Mouse (Mus musculus): ENCODE measurements around the gene Dtd2. TPM values are rescaled to one million over a fixed set of nuclear protein-coding genes. Genes with fewer than 3 reads are reported as not detected.

The Dtd2 gene
- 12.3 and 12.7 TPM in 2 replicates for polyA plus RNA-seq (2012; rRNA removed)

- TF ChIP-seq CTCF (IDR thresholded peaks at IDR 0.05; ENCODE audit: borderline replicate concordance, insufficient read depth, low read depth, low read length) (no peak), POLR2A (IDR thresholded peaks at IDR 0.05; ENCODE audit: borderline replicate concordance, insufficient read depth, low read length) (peak; percentile 100)
- Histone ChIP-seq H3K4me3 (replicated peaks; ENCODE audit: insufficient read depth, low read depth, low read length) (peak within 1 kb of the TSS; percentile 80), H3K4me1 (ENCODE audit: control insufficient read depth, insufficient read depth, low read length) (no peaks in the 10 kb centered on the region; the same call in 1 of the 2 replicates), H3K27me3 (ENCODE audit: control insufficient read depth, insufficient read depth, low read length) (no peaks in the 10 kb centered on the region), H3K27ac (ENCODE audit: insufficient read depth, low read length) (peak within 1 kb of the TSS; percentile 21; the same call in 1 of the 2 replicates)
- 2% methylated on average over 46 of the region's 46 CpGs for WGBS
- DNase-seq, result peak; percentile 89 to 92
Observed at GRCm38 (mm10) chr12:52005877-52006632, at the start of gene Dtd2. Gene Dtd2, minus strand, starts transcription at chr12:52006501.

- H3K4me1 ChIP-seq (ENCODE audit: control insufficient read depth, insufficient read depth, low read length), result no peaks in the 10 kb centered on the region
- no peak for DNase-seq
- no peaks in the 10 kb centered on the region for H3K27me3 ChIP-seq (ENCODE audit: control insufficient read depth, insufficient read depth, low read length)
- H3K27ac ChIP-seq (ENCODE audit: insufficient read depth, low read length), result no peak overlapping the region
- 93% methylated on average over 2 of the region's 2 CpGs for WGBS
- no peak overlapping the region for H3K4me3 ChIP-seq (replicated peaks; ENCODE audit: insufficient read depth, low read depth, low read length)
- TF ChIP-seq POLR2A (IDR thresholded peaks at IDR 0.05; ENCODE audit: borderline replicate concordance, insufficient read depth, low read length) (no peak), CTCF (IDR thresholded peaks at IDR 0.05; ENCODE audit: borderline replicate concordance, insufficient read depth, low read depth, low read length) (no peak)
Observed at GRCm38 (mm10) chr12:52049324-52049723, 43.0 kb upstream of the Dtd2 start.

GRCm38 (mm10) chr12:52046371-52046770 lies 40.1 kb upstream of the Dtd2 start:
- Histone ChIP-seq H3K4me1 (ENCODE audit: control insufficient read depth, insufficient read depth, low read length) (no peaks in the 10 kb centered on the region), H3K4me3 (replicated peaks; ENCODE audit: insufficient read depth, low read depth, low read length) (no peak overlapping the region), H3K27me3 (ENCODE audit: control insufficient read depth, insufficient read depth, low read length) (no peaks in the 10 kb centered on the region), H3K27ac (ENCODE audit: insufficient read depth, low read length) (no peak overlapping the region)
- 89% methylated on average over 4 of the region's 4 CpGs for WGBS
- no peak for DNase-seq
- TF ChIP-seq CTCF (IDR thresholded peaks at IDR 0.05; ENCODE audit: borderline replicate concordance, insufficient read depth, low read depth, low read length) (no peak), POLR2A (IDR thresholded peaks at IDR 0.05; ENCODE audit: borderline replicate concordance, insufficient read depth, low read length) (no peak)

GRCm38 (mm10) chr12:52042818-52043336 lies 36.6 kb upstream of the Dtd2 start:
- Histone ChIP-seq H3K4me1 (ENCODE audit: control insufficient read depth, insufficient read depth, low read length) (no peaks in the 10 kb centered on the region), H3K4me3 (replicated peaks; ENCODE audit: insufficient read depth, low read depth, low read length) (no peak overlapping the region), H3K27me3 (ENCODE audit: control insufficient read depth, insufficient read depth, low read length) (no peaks in the 10 kb centered on the region), H3K27ac (ENCODE audit: insufficient read depth, low read length) (no peak overlapping the region)
- TF ChIP-seq POLR2A (IDR thresholded peaks at IDR 0.05; ENCODE audit: borderline replicate concordance, insufficient read depth, low read length) (no peak), CTCF (IDR thresholded peaks at IDR 0.05; ENCODE audit: borderline replicate concordance, insufficient read depth, low read depth, low read length) (no peak)
- DNase-seq, result peak; percentile 13 to 14
- 32% methylated on average over 10 of the region's 10 CpGs for WGBS

- peak in 1 of 2 experiments; percentile 9 for DNase-seq
- no peaks in the 10 kb centered on the region for H3K4me1 ChIP-seq (ENCODE audit: control insufficient read depth, insufficient read depth, low read length)
- TF ChIP-seq POLR2A (IDR thresholded peaks at IDR 0.05; ENCODE audit: borderline replicate concordance, insufficient read depth, low read length) (no peak), CTCF (IDR thresholded peaks at IDR 0.05; ENCODE audit: borderline replicate concordance, insufficient read depth, low read depth, low read length) (peak; percentile 22; the same call in 1 of the 2 replicates)
- H3K4me3 ChIP-seq (replicated peaks; ENCODE audit: insufficient read depth, low read depth, low read length), result no peak overlapping the region
- H3K27me3 ChIP-seq (ENCODE audit: control insufficient read depth, insufficient read depth, low read length), result no peaks in the 10 kb centered on the region
- H3K27ac ChIP-seq (ENCODE audit: insufficient read depth, low read length), result no peak overlapping the region
- 57% methylated on average over 3 of the region's 3 CpGs for whole genome bisulfite sequencing
Observed at GRCm38 (mm10) chr12:52038352-52038751, 32.1 kb upstream of the Dtd2 start.

- TF ChIP-seq POLR2A (IDR thresholded peaks at IDR 0.05; ENCODE audit: borderline replicate concordance, insufficient read depth, low read length) (no peak), CTCF (IDR thresholded peaks at IDR 0.05; ENCODE audit: borderline replicate concordance, insufficient read depth, low read depth, low read length) (no peak)
- Histone ChIP-seq H3K27ac (ENCODE audit: insufficient read depth, low read length) (no peak overlapping the region), H3K27me3 (ENCODE audit: control insufficient read depth, insufficient read depth, low read length) (no peaks in the 10 kb centered on the region), H3K4me3 (replicated peaks; ENCODE audit: insufficient read depth, low read depth, low read length) (no peak overlapping the region), H3K4me1 (ENCODE audit: control insufficient read depth, insufficient read depth, low read length) (no peaks in the 10 kb centered on the region)
- DNase-seq, result no peak
- 43% methylated on average over 3 of the region's 3 CpGs for WGBS
Observed at GRCm38 (mm10) chr12:52034956-52035355, 28.7 kb upstream of the Dtd2 start.

- no peak for DNase-seq
- 91% methylated on average over 6 of the region's 6 CpGs for WGBS
- Histone ChIP-seq H3K4me1 (ENCODE audit: control insufficient read depth, insufficient read depth, low read length) (no peaks in the 10 kb centered on the region), H3K27ac (ENCODE audit: insufficient read depth, low read length) (no peak overlapping the region), H3K27me3 (ENCODE audit: control insufficient read depth, insufficient read depth, low read length) (no peaks in the 10 kb centered on the region), H3K4me3 (replicated peaks; ENCODE audit: insufficient read depth, low read depth, low read length) (no peak overlapping the region)
- TF ChIP-seq CTCF (IDR thresholded peaks at IDR 0.05; ENCODE audit: borderline replicate concordance, insufficient read depth, low read depth, low read length) (no peak), POLR2A (IDR thresholded peaks at IDR 0.05; ENCODE audit: borderline replicate concordance, insufficient read depth, low read length) (no peak)
Observed at GRCm38 (mm10) chr12:52032276-52032675, 26.0 kb upstream of the Dtd2 start.

- WGBS, result 95% methylated on average over 3 of the region's 3 CpGs
- TF ChIP-seq CTCF (IDR thresholded peaks at IDR 0.05; ENCODE audit: borderline replicate concordance, insufficient read depth, low read depth, low read length) (no peak), POLR2A (IDR thresholded peaks at IDR 0.05; ENCODE audit: borderline replicate concordance, insufficient read depth, low read length) (no peak)
- Histone ChIP-seq H3K4me1 (ENCODE audit: control insufficient read depth, insufficient read depth, low read length) (no peaks in the 10 kb centered on the region), H3K4me3 (replicated peaks; ENCODE audit: insufficient read depth, low read depth, low read length) (no peak within 1 kb of the TSS), H3K27ac (ENCODE audit: insufficient read depth, low read length) (no peak within 1 kb of the TSS), H3K27me3 (ENCODE audit: control insufficient read depth, insufficient read depth, low read length) (no peaks in the 10 kb centered on the region)
- DNase-seq, result no peak
Observed at GRCm38 (mm10) chr12:52027963-52028362, 21.7 kb upstream of the Dtd2 start, which contains the start of gene Gpr33. Gene Gpr33, minus strand, starts transcription at chr12:52028063.

Data from cerebellum, adult 2 months (tissue).